Mouse (Mus musculus) heart, adult 8-10 months (tissue): ENCODE results near the gene Pde4b. TPM values are rescaled to one million over a fixed set of nuclear protein-coding genes. Genes with fewer than 3 reads are reported as not detected.

Experiments
- DNase-seq: peaks from one replicate; pipeline ENCODE4 v3.0.0; 2022; ENCODE audit warnings: low spot score
- total RNA-seq, 4 experiments: library from RNA; stranded (reverse); gene quantifications; 2 replicates each; pipeline ENCODE4 v1.2.4; 2022

Gene Pde4b
- total RNA-seq, 4 experiments from 2014 or later = 19.7 to 32.0 (median 21.1) TPM

DNA sequence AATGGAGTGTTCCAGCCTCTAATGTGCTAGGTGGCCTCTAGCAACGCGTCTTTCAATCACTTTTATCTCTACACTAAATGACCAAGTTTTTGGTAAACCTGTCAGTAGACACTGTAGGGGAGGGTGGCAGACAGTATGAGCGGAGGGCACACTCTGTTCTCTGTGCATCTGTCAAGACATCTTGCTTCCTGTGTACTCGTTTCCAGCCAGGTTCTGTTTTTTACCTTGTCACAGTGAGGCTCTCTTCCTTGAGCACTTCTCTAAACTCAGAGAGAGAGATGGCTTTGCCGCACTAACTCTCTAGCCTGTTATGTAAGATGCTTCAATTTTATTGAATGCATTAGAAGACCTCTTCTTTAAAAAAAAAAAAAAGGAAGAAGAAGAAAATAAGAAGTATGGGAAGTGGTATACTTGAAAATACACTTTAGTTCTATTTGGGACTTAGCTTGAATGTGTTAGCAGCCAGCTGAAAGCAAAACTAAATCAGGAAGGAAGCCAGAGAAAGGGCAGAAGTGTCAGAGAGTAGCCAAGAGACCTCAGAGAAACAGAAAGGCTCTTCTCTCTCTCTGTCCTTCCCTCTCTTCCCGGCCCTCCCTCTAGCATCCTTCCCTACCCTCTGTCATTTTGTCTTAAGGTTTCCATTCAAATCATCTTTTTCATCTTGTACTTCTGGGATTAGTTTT lies 202.8 kb downstream of the Pde4b start:
- no peak for DNase-seq

DNA sequence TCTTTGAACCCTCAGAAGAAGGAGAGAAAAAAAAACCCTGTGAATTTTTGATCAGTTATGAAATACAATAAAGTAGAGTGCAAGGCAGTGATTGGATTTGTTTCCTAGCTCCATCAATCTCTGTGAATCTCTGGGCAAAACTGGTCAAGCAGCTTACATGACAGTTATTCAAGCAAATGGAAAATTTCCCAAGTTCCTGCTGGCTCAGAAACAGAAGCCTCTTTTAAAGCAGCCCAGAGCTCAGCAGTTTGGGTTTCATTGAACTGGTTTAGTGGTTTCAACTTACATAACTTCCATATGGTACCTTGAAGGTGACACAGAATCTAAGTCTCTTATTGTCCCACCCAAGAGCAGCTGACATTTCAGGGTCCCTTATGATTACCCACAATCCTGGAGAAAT lies 210.2 kb downstream of the Pde4b start:
- DNase-seq = no peak

- no peak for DNase-seq
Observed at GRCm38 (mm10) chr4:102302568-102302967, 215.2 kb downstream of the Pde4b start.

DNA sequence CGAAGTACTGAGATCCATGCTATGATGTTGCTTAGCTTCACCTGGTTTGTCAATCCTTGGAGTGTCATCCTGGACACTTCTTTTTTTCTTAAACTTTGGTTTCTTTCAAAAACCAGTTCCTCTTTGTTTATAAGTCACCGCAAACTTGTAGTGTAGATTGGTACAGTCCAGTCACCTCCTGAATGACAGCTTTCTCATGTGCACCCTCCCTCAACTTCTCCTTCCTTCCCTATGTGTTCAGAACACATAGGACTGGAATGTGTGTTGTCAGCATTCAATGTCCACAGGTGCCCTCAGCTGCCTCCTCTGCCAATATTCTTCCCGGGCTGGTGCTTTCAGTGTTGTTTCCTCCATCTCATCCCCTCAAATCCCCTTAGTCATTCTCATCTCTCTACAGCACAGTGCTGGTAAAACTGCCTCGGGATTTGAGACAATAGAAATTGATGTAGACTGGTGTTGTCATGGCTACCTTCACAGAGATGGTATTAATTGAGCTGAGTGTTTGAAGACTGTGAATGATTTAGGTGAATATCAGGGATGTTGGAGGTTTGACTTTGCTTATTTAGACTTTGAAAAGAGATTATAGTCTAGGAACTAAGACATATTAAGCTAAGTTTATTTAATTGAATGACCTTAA lies 220.4 kb downstream of the Pde4b start:
- DNase-seq = no peak

DNA sequence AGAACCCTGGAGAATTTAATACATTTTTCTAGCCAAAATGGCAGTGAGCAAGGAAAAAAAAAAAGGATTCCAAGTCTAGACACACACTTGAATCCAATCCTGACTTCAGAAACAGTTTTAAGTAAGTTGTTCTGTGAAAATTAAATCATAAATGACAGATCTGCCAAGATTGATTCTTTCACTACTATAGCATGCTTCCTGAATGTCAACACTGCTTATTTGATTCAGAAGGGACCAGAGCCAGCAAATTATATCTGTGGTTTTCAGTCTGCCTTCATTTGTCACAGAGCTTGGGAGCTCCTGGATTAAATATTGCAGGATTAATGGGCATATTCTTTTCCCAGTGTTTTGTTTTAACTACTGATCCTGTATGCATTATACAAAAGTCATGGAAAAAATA lies 223.3 kb downstream of the Pde4b start:
- no peak for DNase-seq

DNA sequence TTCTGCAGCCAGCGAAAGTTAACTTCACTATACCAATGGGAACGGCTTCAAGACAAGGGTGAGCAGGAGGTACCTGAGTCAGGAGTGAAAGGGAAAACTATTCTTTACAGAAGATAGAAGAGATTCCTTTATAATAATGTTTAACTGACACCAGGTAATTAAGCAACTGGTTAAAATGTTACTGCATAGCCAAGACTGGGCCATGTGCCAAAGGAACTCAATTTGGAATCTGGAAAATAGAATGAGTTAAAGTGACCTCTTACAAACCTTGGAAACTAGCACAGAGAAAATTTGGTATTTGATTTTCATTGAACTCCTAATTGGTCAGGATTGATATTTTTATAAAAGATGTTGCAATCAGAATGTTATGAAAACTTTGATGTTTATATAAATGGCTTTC lies 228.7 kb downstream of the Pde4b start:
- no peak for DNase-seq

- DNase-seq = no peak
Observed at GRCm38 (mm10) chr4:102316699-102317285, 229.4 kb downstream of the Pde4b start.

- no peak for DNase-seq
Observed at GRCm38 (mm10) chr4:102318596-102318995, 231.3 kb downstream of the Pde4b start.

- DNase-seq = no peak
Observed at GRCm38 (mm10) chr4:102321340-102321739, 234.0 kb downstream of the Pde4b start.

GRCm38 (mm10) chr4:102332386-102332785 lies 245.0 kb downstream of the Pde4b start:
- DNase-seq = no peak

GRCm38 (mm10) chr4:102332885-102333284 lies 245.5 kb downstream of the Pde4b start:
- no peak for DNase-seq

DNA sequence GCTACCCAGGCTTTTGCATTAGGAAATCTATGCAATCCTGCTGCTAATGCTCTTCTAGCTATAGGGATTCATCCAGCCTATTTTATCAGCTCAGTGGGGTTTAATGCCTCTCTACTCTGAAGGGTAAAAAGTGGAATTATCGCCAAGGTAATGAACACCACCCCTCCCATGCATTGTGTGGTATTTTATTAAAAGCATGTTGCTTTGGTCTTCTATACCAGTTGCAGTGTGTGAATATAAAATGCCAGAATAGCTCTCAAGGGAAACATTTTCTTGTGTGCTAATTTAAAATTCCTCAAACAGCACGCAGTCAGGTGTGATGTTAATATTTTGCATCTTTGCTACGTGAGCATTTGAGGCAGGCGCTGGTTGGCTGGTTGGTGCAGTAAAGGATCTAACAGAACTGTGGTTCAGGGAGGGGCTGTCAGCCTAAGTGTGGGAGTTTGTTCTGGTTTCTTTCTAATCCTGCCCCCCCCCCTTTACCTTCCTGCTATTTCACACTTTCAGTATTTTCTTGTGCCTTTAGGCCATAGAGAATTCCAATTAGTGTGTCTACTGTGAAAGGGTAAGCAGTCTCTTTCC lies 259.7 kb downstream of the Pde4b start:
- DNase-seq = no peak

DNA sequence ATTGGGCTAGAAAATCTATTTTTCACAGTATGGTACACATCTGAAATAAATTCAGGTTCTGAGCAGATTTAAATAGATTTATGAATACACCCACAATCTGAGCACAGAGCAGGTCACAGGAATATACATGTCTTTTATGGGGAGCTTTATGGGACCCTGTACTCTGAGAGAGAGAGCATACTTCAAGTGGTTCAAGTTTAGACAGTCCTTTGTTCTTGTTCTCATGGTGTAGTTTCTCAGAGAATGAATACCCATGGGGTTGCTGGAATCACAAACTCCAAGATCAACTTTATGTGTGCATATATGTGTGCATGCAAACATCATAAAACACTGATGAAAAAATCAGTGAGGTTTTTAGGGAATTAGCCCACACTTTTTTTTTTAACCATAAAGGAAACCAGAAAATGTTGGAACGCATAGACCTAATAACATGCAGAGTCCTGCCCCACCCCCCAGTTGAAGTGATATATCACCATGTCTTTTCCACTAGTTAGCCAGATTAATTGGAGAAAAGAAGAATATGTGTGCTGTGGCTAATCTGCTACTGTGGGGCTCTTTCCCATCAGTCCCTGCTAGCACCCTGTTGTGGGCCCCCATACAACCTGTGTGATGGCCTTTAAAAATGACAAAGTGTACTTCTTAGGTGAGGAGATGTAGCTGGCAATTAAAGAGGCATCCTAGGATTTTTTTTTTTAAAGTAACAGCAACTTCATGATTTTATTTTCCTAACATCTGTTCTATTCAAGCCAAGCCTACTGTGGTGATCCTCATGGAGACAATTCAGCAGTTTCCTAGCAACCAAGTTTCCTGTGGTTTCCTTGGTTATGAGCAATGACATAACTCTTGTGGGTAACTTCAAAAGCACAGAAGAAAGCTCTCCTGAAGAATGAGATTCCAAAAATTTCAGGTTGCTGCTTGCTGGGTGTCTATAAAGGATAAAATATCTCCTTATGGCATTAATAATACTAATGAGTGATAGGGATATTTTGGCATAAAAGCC lies 264.4 kb downstream of the Pde4b start:
- DNase-seq = no peak

GRCm38 (mm10) chr4:102353641-102354403 lies 266.5 kb downstream of the Pde4b start:
- DNase-seq = no peak

- DNase-seq = no peak
Observed at GRCm38 (mm10) chr4:102368105-102368735, 280.9 kb downstream of the Pde4b start.

DNA sequence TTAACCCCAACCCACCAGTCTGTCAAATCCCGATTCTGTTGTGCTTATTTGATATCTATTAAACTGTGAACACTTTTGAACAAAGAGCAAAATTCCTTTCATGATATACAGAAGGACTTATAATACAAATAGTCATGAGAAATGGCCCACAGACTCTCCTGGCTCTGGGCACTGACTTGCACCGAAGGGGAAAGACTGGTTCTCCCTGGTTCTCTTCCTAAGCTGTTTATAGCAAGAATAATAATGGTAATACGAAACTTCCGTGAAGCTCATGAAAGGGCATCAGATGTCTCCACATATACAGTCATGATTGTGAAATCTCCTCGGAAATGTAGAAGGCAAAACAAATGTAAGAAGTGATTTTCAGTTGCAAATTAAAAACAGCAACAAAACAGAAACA lies 287.3 kb downstream of the Pde4b start:
- DNase-seq = no peak

DNA sequence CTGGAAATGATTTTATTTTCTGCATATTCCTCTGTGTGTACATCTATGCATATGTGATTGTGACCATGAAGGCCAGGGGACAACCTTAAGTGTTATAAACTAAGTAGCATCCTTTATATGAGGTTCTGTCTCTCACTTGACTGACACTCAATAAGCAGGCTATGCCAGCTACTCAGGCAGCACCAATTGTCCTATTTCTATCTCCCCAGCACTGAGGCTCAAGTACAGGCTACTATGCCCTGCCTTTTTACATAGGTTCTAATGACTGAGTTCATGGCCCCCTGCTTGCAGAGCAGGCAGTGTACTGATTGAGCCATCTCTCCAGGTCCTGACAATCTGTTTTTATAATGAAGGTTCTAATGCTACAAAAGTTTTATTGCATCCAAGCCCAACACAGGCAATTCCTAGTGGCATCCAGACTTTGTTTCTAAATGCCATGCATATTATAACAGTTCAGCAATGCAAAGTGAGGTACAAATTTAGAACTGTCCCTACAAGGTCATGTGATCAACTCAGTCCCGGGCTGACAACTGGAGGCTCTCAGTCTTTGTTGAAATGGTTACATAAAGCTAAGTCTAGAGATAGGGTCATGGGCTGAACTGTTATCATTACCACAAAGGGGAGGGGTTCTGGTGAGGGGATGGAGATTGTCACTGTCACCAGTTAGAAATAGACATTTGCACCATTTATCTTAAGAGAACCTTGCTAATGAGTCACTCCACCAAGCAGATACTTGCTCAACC lies 295.6 kb downstream of the Pde4b start:
- DNase-seq = peak; percentile 3

DNA sequence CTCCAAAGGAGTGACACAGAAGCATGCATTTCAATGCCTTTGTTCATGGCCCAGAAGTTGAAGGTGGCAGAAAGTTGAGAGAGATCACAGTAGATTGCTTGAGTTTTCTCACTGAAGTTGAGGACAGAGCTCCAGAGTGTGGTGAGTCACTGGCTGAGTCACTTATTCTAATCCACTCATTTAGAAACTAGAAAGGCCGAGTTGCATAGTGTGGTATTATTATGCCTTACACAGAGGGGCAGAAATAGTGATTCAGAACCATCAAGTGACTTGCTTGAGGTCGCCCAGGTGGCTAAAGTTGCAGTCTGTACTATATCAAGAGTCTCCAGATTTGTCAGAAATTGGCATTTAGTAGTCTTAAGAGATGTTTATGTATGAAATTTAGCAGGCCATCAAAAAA lies 306.3 kb downstream of the Pde4b start:
- DNase-seq = no peak

DNA sequence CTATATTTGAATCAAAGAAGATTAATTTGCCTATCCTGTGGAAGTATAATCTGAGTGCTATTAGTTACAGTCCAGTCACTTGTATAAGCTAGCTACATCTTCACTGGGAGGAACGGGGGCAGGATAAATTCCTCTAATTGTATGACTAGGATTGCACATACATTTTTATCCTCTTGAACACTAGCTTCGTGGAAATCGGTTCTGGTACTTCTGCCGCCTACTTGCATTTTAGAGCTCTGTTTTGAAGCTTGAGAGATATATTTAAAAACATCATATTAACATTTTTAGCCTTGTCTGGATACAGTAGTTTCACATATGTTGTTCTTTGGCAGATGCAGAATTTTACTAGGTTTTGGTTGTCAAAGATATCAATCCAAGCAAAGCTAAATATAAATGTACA lies 310.0 kb downstream of the Pde4b start:
- no peak for DNase-seq

DNA sequence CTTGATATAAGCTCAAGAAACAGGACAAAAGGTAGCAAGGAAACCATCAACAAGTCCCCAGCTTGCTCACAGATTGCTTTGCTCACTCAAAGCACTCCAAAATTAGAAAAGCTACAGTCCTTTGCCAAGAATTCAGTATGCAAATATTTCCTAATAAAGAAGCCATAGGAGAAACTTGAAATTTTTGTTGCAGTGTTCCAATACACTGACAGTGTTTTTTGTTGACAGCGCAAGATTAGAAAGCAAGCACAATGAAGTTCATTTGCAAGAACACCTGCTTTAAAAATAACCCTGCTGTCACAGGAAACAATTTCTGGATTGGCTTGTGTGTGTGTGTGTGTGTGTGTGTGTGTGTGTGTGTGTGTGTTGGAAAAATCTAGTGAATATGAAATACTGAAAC lies 311.2 kb downstream of the Pde4b start:
- DNase-seq = no peak
